ENCODE assay signal across 9 mouse cellular contexts in the genomic region with DNA sequence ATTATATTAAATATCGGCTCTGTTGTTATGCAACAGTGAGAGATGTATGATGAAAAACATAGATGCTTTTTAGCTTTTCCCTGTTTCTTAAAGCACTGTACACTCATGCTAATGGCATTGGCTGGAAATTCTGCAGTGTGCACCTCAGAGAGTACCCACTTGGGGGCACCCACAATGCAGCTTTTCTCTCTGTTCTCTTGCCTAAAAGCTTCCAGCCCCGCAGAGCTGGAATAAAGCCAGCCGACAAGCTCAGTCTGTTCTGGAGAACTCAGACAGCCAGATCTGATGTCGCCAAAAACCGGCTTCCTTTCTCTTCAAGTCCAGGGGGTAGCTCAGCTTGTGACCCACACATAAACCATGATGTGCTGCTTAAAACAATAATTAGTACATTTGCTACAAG. TPM values are rescaled to one million over a fixed set of nuclear protein-coding genes. Genes with fewer than 3 reads are reported as not detected.
DNase-seq lines count a peak whose midpoint lies in the region; ATAC-seq lines count a peak whose summit lies in the region.
"Had no signal": no experiment of that assay in that cellular context is flagged by ENCODE, and none has a peak within 500 bp of the region (broad histone marks: within the 10 kb centered on the region; RNA-seq: fewer than 3 reads in every experiment).

No protein-coding gene starts in this region.

- no peaks in the 10 kb centered on the region for H3K4me1 ChIP-seq in forebrain, embryonic 13.5 days
- H3K4me1 ChIP-seq in hindbrain, embryonic 16.5 days (ENCODE audit: control insufficient read depth, insufficient read depth, low read depth, low read length): no peaks in the 10 kb centered on the region

- peak; percentile 83 for ATAC-seq in forebrain, embryonic 13.5 days
- peak; percentile 90 for ATAC-seq in hindbrain, embryonic 16.5 days
- peak; percentile 84 for ATAC-seq in megakaryocyte-erythroid progenitor cell, adult 5-6 weeks (replicated peaks; ENCODE audit: low FRiP score, low TSS enrichment, poor library complexity, severe bottlenecking)
- no peak for ATAC-seq in erythroid progenitor cell, adult 5-6 weeks (replicated peaks; ENCODE audit: low FRiP score, poor library complexity, severe bottlenecking)

- no peak overlapping the region for H3K4me3 ChIP-seq in forebrain, embryonic 13.5 days
- H3K4me3 ChIP-seq in hindbrain, embryonic 16.5 days (ENCODE audit: low read length): no peak overlapping the region
- H3K4me3 ChIP-seq: erythroblast, embryonic 14.5 days had no signal

- peak; percentile 45 for DNase-seq in R1 (ENCODE audit: low read depth, low spot score)
- DNase-seq in cerebellum, adult 11 months: peak; percentile 89
- peak; percentile 57 for DNase-seq in left cerebral cortex, adult 11 months (ENCODE audit: low spot score)
- DNase-seq in right cerebral cortex, postnatal 25 days: peak; percentile 71

- H3K9ac ChIP-seq in forebrain, embryonic 13.5 days: no peak overlapping the region
- no peak overlapping the region for H3K9ac ChIP-seq in hindbrain, embryonic 16.5 days (ENCODE audit: low read depth, low read length)

- 0 out of 2 replicates have a peak, but pooled peaks cover 4% of the 10 kb centered on the region for H3K27me3 ChIP-seq in forebrain, embryonic 13.5 days
- no peaks in the 10 kb centered on the region for H3K27me3 ChIP-seq in hindbrain, embryonic 16.5 days (replicated peaks; ENCODE audit: control insufficient read depth, insufficient read depth, low read length)

- no peak overlapping the region for H3K4me2 ChIP-seq in forebrain, embryonic 13.5 days
- no peak overlapping the region for H3K4me2 ChIP-seq in hindbrain, embryonic 16.5 days (ENCODE audit: low read length)

- WGBS in forebrain, embryonic 13.5 days: 19% methylated on average over 5 of the region's 5 CpGs
- WGBS in hindbrain, embryonic 16.5 days: 16% methylated on average over 5 of the region's 5 CpGs

- H3K36me3 ChIP-seq in forebrain, embryonic 13.5 days (ENCODE audit: poor library complexity, severe bottlenecking): no peaks in the 10 kb centered on the region
- H3K36me3 ChIP-seq in hindbrain, embryonic 16.5 days (ENCODE audit: control insufficient read depth, insufficient read depth, low read length): no peaks in the 10 kb centered on the region

- no peak overlapping the region for H3K27ac ChIP-seq in forebrain, embryonic 13.5 days
- H3K27ac ChIP-seq in hindbrain, embryonic 16.5 days (ENCODE audit: low read depth, low read length): no peak overlapping the region

- H3K9me3 ChIP-seq in forebrain, embryonic 13.5 days (replicated peaks): 0 out of 2 replicates have a peak, but pooled peaks cover 3% of the 10 kb centered on the region
- H3K9me3 ChIP-seq in hindbrain, embryonic 16.5 days (ENCODE audit: control insufficient read depth, low read length): no peaks in the 10 kb centered on the region

RNA-seq across cellular contexts. Expression of a gene that starts 14.0 kb away (rescaled TPM):
- 975 and 989 TPM in 2 replicates for polyA plus RNA-seq in forebrain, embryonic 13.5 days (2015; fragmentation: Nextera tagmentation; extraction: Ambion mirVana)
- 1,200 and 1,339 TPM in 2 replicates for polyA plus RNA-seq in hindbrain, embryonic 16.5 days (2015; fragmentation: Nextera tagmentation; extraction: Ambion mirVana)
- total RNA-seq in megakaryocyte-erythroid progenitor cell, adult 5-6 weeks (2014; fragmentation: Nextera tagmentation): 940 and 1,011 TPM in 2 replicates
- 182 and 210 TPM in 2 replicates for total RNA-seq in megakaryocyte-erythroid progenitor cell, adult 5-6 weeks (2017)
- 240 and 334 TPM in 2 replicates for total RNA-seq in erythroid progenitor cell, adult 5-6 weeks (2015; ENCODE audit: low replicate concordance)
- 64.9 and 66.4 TPM in 2 replicates for total RNA-seq in erythroid progenitor cell, adult 5-6 weeks (2017; ENCODE audit: low replicate concordance)

RNA-seq across cellular contexts. Expression of a gene that starts 32.6 kb away (rescaled TPM):
- 99.9 and 103 TPM in 2 replicates for polyA plus RNA-seq in forebrain, embryonic 13.5 days (2015; fragmentation: Nextera tagmentation; extraction: Ambion mirVana)
- polyA plus RNA-seq in hindbrain, embryonic 16.5 days (2015; fragmentation: Nextera tagmentation; extraction: Ambion mirVana): 97.1 and 103 TPM in 2 replicates
- total RNA-seq in megakaryocyte-erythroid progenitor cell, adult 5-6 weeks (2014; fragmentation: Nextera tagmentation): 72.9 and 80.5 TPM in 2 replicates
- total RNA-seq in megakaryocyte-erythroid progenitor cell, adult 5-6 weeks (2017): 45.8 and 46.2 TPM in 2 replicates
- 155 and 169 TPM in 2 replicates for total RNA-seq in erythroid progenitor cell, adult 5-6 weeks (2015; ENCODE audit: low replicate concordance)
- 100 and 131 TPM in 2 replicates for total RNA-seq in erythroid progenitor cell, adult 5-6 weeks (2017; ENCODE audit: low replicate concordance)
